Mouse (Mus musculus) myocyte (in vitro differentiated cells): ENCODE data around the gene Msrb1. TPM values are rescaled to one million over a fixed set of nuclear protein-coding genes. Genes with fewer than 3 reads are reported as not detected.
A peak's percentile ranks its signal among the peaks of the same experiment; 100 is the strongest.

ENCODE experiments used
- H3K27me3 ChIP-seq: one replicate; pipeline ENCODE4 v1.6.1; 2011; ENCODE audit not compliant: control insufficient read depth, insufficient read depth, insufficient read length
- H3K36me3 ChIP-seq: one replicate; pipeline ENCODE4 v1.6.1; 2011; ENCODE audit not compliant: control insufficient read depth, insufficient read depth
- H3K4me2 ChIP-seq: one replicate; pipeline ENCODE4 v1.6.1; 2011; ENCODE audit warnings: low read depth, control low read depth
- H3K4me3 ChIP-seq: one replicate; pipeline ENCODE4 v1.5.1; 2011; ENCODE audit warnings: mild to moderate bottlenecking, control low read depth, moderate library complexity
- H3K79me2 ChIP-seq: one replicate; pipeline ENCODE4 v1.6.1; 2011; ENCODE audit not compliant: control insufficient read depth, insufficient read depth
- H3ac ChIP-seq: one replicate; pipeline ENCODE4 v1.6.1; 2011; ENCODE audit not compliant: control insufficient read depth, insufficient read length
- CEBPB ChIP-seq: IDR thresholded peaks from 2 replicates; pipeline ENCODE4 v1.6.1; 2011; ENCODE audit warnings: mild to moderate bottlenecking, moderate library complexity; ENCODE audit not compliant: poor library complexity, insufficient read depth, severe bottlenecking
- E2F4 ChIP-seq: IDR thresholded peaks from one replicate; pipeline ENCODE4 v1.6.1; 2011; ENCODE audit warnings: mild to moderate bottlenecking, control low read depth, moderate library complexity; ENCODE audit not compliant: insufficient read depth
- MAX ChIP-seq: IDR thresholded peaks from one replicate; pipeline ENCODE4 v1.6.1; 2011; ENCODE audit warnings: low read depth, mild to moderate bottlenecking, control low read depth
- MYOD1 ChIP-seq, 3 experiments: IDR thresholded peaks; one replicate each; pipeline ENCODE4 v1.6.1; 2011; ENCODE audit warnings: control low read depth in 2 of 3, low read depth in 2 of 3, mild to moderate bottlenecking in 2 of 3, moderate library complexity in 1 of 3; ENCODE audit not compliant: insufficient read length in 2 of 3, control insufficient read depth in 1 of 3
- MYOG ChIP-seq, 3 experiments: IDR thresholded peaks; one replicate each; pipeline ENCODE4 v1.6.1; 2011; ENCODE audit warnings: control low read depth in 2 of 3, low read depth in 2 of 3, mild to moderate bottlenecking in 2 of 3; ENCODE audit not compliant: insufficient read length in 2 of 3, control insufficient read depth in 1 of 3, insufficient read depth in 1 of 3
- POLR2A ChIP-seq: IDR thresholded peaks from one replicate; pipeline ENCODE4 v1.6.1; 2011; ENCODE audit warnings: low read depth, mild to moderate bottlenecking, control low read depth, moderate library complexity; ENCODE audit not compliant: insufficient read length
- POLR2AphosphoS2 ChIP-seq: IDR thresholded peaks from one replicate; pipeline ENCODE4 v1.6.1; 2011; ENCODE audit warnings: low read depth, control low read depth; ENCODE audit not compliant: insufficient read length
- REST ChIP-seq: IDR thresholded peaks from one replicate; pipeline ENCODE4 v1.6.1; 2011; ENCODE audit warnings: mild to moderate bottlenecking, control low read depth, moderate library complexity; ENCODE audit not compliant: insufficient read depth, insufficient read length
- SRF ChIP-seq: IDR thresholded peaks from one replicate; pipeline ENCODE4 v1.6.1; 2011; ENCODE audit warnings: low read depth; ENCODE audit not compliant: control insufficient read depth, insufficient read length
- TCF12 ChIP-seq: IDR thresholded peaks from one replicate; pipeline ENCODE4 v1.6.1; 2011; ENCODE audit warnings: mild to moderate bottlenecking, control low read depth; ENCODE audit not compliant: poor library complexity, insufficient read depth, severe bottlenecking
- TCF3 ChIP-seq: IDR thresholded peaks from one replicate; pipeline ENCODE4 v1.6.1; 2011; ENCODE audit warnings: low read depth, control low read depth; ENCODE audit not compliant: insufficient read length
- USF1 ChIP-seq: IDR thresholded peaks from one replicate; pipeline ENCODE4 v1.6.1; 2011; ENCODE audit warnings: low read depth, mild to moderate bottlenecking, control low read depth, moderate library complexity
- polyA plus RNA-seq: library from polyadenylated mRNA; unstranded; fragments of >200 nt; fragmentation: generic; extraction: Trizol; gene quantifications from one replicate; pipeline ENCODE4 v1.2.1, GENCODE M21; 2012; ENCODE audit warnings: missing spikeins

The Msrb1 gene
- 73.9 TPM for polyA plus RNA-seq

DNA sequence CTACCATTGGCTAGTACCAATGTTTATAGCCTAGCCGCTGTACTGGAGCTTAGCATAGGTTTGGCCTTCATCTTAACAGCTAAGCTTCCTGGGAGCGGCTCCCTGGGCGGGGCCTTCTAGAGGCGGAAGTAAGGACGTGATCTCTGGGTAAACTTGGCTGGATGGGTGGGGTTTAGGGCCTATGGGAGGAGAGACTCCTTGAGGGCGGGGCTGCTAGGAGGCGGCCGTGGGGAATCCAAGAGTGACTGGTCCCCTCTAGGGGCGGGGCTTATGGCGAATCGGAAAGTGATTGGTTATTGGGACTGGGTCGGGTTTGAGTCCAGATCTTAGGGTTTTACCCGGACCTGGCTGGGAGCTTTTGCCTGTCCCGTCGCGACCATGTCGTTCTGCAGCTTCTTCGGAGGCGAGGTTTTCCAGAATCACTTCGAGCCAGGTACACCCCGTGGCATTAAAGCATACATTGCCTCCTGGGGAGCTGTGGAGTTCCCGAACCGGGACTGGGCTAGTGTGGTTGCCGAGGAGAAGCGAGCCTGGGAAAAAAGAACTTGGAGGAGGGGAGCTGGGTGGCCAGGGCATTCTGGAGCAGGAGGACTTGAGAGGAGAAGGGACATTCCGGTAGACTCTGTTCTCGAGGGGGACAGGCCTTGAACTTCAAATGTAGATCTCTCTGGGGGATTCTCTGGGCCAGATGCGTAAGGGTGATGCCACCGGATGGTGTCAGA lies at the start of gene Msrb1:
Msrb1 (plus strand) TSS at position 313 of the 722 bp plus-strand sequence.
- H3K79me2 ChIP-seq: peaks cover 6% of the 10 kb centered on the region
- H3ac ChIP-seq: peak within 1 kb of the TSS; percentile 49
- no peaks in the 10 kb centered on the region for H3K36me3 ChIP-seq
- peak within 1 kb of the TSS; percentile 92 for H3K4me2 ChIP-seq
- H3K27me3 ChIP-seq: no peaks in the 10 kb centered on the region
- TF ChIP-seq CEBPB (no peak), MYOG (IDR thresholded peaks at IDR 0.05; ENCODE audit: control insufficient read depth in 1 of 3, insufficient read depth in 1 of 3, insufficient read length in 2 of 3, low read depth in 2 of 3) (no peak), REST (no peak), POLR2A (peak; percentile 77), MYOD1 (IDR thresholded peaks at IDR 0.05; ENCODE audit: control insufficient read depth in 1 of 3, insufficient read length in 2 of 3, low read depth in 2 of 3) (no peak), USF1 (no peak), MAX (no peak), POLR2AphosphoS2 (peak; percentile 78), TCF3 (no peak), SRF (no peak), TCF12 (no peak)
- H3K4me3 ChIP-seq: peak within 1 kb of the TSS; percentile 53

DNA sequence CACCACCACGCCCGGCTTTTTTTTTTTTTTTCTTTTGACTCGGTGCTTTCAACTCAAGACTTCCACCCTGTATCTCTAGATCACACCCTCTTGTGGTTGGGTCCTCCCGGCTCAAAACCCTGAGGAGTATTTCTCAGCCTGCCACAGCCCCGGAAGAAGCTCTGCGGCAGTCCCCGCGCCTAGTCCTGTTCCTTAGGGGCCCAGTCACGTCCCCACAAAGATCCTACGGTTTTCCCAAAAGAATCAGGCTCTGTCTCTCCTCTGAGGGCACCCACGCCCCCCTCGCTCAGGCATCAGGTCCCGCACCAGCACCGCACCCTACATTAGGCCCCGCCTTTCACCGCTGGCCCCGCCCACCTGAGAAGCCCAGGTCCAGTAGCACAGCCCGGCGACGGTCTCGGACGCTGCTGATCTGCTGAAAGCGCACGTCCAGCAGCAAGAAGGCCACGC lies 49.3 kb upstream of the Msrb1 start:
- Histone ChIP-seq H3K27me3 (no peaks in the 10 kb centered on the region), H3K4me3 (no peak overlapping the region), H3ac (no peak overlapping the region), H3K4me2 (no peak overlapping the region), H3K79me2 (no peaks in the 10 kb centered on the region), H3K36me3 (no peaks in the 10 kb centered on the region)
- TF ChIP-seq MYOD1 (IDR thresholded peaks at IDR 0.05; ENCODE audit: control insufficient read depth in 1 of 3, insufficient read length in 2 of 3, low read depth in 2 of 3): no peak
- no peak for TF ChIP-seq POLR2AphosphoS2
- TF ChIP-seq TCF3: no peak
- TF ChIP-seq MAX: no peak
- TF ChIP-seq TCF12: no peak
- TF ChIP-seq MYOG (IDR thresholded peaks at IDR 0.05; ENCODE audit: control insufficient read depth in 1 of 3, insufficient read depth in 1 of 3, insufficient read length in 2 of 3, low read depth in 2 of 3): no peak
- TF ChIP-seq USF1: no peak
- no peak for TF ChIP-seq CEBPB

DNA sequence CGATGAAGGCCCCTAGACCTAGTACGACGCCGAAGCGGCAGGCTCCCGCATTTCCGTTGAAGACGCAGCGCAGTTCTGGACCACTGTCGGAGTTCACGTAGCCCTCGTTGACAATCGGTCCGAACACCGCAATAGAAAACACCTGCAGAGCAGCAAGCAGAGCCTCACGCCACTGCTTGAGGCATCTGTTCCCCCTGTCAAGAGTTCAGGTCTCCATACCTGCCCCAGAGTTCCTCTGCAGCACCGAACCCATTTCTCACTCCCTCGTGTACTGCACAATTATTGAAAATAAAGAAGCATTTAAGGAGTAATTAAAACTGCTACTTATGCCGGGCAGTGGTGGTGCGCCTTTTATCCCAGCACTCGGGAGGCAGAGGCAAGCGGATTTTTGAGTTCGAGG lies 48.8 kb upstream of the Msrb1 start:
- no peaks in the 10 kb centered on the region for H3K79me2 ChIP-seq
- no peaks in the 10 kb centered on the region for H3K36me3 ChIP-seq
- H3K4me2 ChIP-seq: no peak overlapping the region
- TF ChIP-seq TCF12: no peak
- TF ChIP-seq POLR2AphosphoS2: no peak
- no peak for TF ChIP-seq MYOD1 (IDR thresholded peaks at IDR 0.05; ENCODE audit: control insufficient read depth in 1 of 3, insufficient read length in 2 of 3, low read depth in 2 of 3)
- TF ChIP-seq MAX: no peak
- TF ChIP-seq REST: no peak
- no peak for TF ChIP-seq TCF3
- TF ChIP-seq POLR2A: no peak
- no peak for TF ChIP-seq USF1
- no peak for TF ChIP-seq CEBPB
- no peak for TF ChIP-seq SRF
- TF ChIP-seq E2F4: no peak
- TF ChIP-seq MYOG (IDR thresholded peaks at IDR 0.05; ENCODE audit: control insufficient read depth in 1 of 3, insufficient read depth in 1 of 3, insufficient read length in 2 of 3, low read depth in 2 of 3): no peak
- no peaks in the 10 kb centered on the region for H3K27me3 ChIP-seq
- no peak overlapping the region for H3ac ChIP-seq
- no peak overlapping the region for H3K4me3 ChIP-seq

DNA sequence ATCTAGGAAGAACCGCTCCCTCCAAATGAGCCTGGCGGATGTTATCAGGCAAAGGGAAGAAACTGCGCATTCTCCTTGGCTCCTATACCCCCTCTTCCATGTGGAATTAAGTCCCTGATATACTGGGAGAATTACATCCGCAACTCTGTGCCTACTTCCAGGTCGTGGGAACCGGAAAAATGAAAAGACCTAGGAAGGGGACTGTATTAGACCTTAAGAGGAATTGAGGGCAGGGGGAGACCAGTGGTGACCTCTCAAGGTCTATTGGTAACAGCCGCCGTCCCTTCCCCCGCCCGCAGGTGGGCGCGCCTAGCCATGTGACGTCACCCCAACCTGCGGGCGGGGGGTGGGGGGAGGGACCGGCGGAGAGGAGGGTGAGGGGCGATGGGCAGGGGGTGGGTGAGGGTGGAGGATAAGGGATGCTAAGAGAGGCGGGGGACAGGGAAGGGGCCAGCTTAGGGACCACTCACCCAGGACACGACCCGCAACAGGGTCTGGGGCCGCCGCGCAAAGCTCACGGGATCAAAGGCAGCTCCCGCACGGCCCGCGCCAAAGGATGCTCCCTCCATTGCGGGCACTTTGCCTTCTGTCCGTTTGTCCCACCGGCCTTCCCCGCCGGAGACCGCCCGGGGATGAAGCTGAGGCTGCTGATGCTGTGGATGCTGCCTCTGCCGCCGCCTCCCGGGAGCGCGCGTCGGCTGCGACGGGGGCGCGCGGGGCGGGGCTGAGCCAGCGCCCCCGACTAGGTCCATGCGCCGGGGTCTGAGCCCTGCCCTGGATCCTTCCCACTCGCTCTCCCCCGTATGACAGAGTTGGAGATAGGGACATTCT lies 47.0 kb upstream of the Msrb1 start, which contains the start of gene Syngr3:
Syngr3 (minus strand) TSS at position 705 of the 831 bp plus-strand sequence.
- no peaks in the 10 kb centered on the region for H3K27me3 ChIP-seq
- no peak for TF ChIP-seq TCF12
- TF ChIP-seq POLR2A: no peak
- no peaks in the 10 kb centered on the region for H3K79me2 ChIP-seq
- H3K36me3 ChIP-seq: no peaks in the 10 kb centered on the region
- H3ac ChIP-seq: no peak within 1 kb of the TSS
- H3K4me2 ChIP-seq: peak within 1 kb of the TSS; percentile 64
- H3K4me3 ChIP-seq: peak within 1 kb of the TSS; percentile 14

DNA sequence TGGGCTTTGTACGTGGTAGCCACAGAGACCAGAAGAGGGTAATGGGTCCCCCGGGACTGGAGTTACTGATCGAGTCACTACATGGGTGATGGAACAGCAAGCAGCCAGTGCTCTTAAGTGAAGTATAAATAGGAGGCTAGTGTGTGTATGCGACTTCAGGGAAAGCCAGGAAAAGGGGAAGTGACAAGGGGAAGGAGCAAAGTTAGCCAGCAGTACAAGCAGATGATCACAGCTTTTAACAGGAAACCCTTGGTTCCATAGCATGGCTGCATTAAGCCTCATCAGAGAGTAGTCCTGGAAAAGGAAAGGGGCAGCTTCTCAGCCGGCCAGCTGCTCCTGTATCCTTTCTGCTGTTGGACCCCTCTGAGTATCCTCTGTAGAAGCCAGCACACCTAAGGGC lies 44.1 kb upstream of the Msrb1 start:
- no peaks in the 10 kb centered on the region for H3K27me3 ChIP-seq
- H3ac ChIP-seq: no peak overlapping the region
- H3K4me3 ChIP-seq: no peak overlapping the region
- H3K79me2 ChIP-seq: peaks cover 5% of the 10 kb centered on the region
- no peak for TF ChIP-seq POLR2A
- no peak for TF ChIP-seq MYOD1 (IDR thresholded peaks at IDR 0.05; ENCODE audit: control insufficient read depth in 1 of 3, insufficient read length in 2 of 3, low read depth in 2 of 3)
- no peak for TF ChIP-seq TCF12
- no peak for TF ChIP-seq USF1
- no peak for TF ChIP-seq TCF3
- TF ChIP-seq MAX: no peak
- TF ChIP-seq SRF: no peak
- no peak for TF ChIP-seq POLR2AphosphoS2
- no peak overlapping the region for H3K4me2 ChIP-seq
- no peaks in the 10 kb centered on the region for H3K36me3 ChIP-seq
